Mouse (Mus musculus) embryonic fibroblast, embryonic 13.5 days (primary cell): Measurements from ENCODE around the gene Tas2r138.

Experiments used
- CTCF ChIP-seq: IDR thresholded peaks from 2 replicates; pipeline ENCODE4 v1.5.1; 2011; ENCODE audit warnings: mild to moderate bottlenecking, control low read depth, low read length, moderate library complexity, borderline replicate concordance; ENCODE audit not compliant: insufficient read depth
- POLR2A ChIP-seq: IDR thresholded peaks from 2 replicates; pipeline ENCODE4 v1.6.1; 2011; ENCODE audit warnings: low read depth, mild to moderate bottlenecking, control low read depth, low read length, moderate library complexity

- TF ChIP-seq CTCF (no peak), POLR2A (no peak)
Measured at GRCm38 (mm10) chr6:40576305-40576704, 36.8 kb downstream of the Tas2r138 start.
